Mouse (Mus musculus): ENCODE measurements around the gene Gas7.

DNA sequence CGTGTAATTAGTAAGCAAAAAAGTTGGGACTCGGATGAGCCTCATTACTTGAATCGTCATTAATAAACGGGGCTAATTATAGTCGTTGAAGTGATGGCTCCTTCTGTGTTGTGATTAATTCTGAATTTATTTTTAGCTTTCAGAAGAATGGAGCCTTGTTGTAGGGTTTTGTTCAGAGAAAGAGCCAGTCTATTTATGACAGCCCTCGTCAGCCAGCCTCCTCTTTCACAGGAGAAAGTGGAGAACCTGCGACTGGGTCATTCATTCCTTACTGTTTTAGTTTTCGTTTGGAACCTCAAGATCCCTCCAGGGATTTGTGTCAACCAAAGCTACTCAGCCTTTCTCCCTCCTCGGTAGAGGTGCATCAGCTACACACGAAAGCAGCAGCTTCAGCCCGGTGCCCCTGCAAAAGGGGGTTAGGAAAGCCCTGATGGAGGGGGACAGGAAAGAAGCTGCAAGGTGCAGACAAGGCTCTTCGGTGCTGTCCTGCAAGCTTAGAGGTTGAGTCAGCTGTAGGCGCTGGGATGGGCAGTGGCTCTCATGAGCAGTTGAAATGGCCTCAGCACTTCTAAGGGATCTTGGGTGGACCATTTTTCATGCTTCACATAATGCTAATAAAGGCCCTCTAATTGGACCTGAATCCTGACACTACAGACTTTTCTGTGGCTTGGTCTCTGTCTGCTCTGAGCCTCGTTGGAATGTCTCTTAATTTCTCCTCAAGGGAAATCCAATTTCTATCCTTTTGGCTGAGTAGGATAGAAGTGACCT lies 10.0 kb upstream of the Gas7 start:
- TF ChIP-seq ZC3H11A (IDR thresholded peaks at IDR 0.05; ENCODE audit: borderline replicate concordance, low read depth, low read length) = no peak
- TF ChIP-seq MAFK (IDR thresholded peaks at IDR 0.05; ENCODE audit: insufficient read depth, low read depth, low read length) = no peak

Measured in ES-E14 (cell line).